Mouse (Mus musculus) bone marrow, adult 2 months (tissue): Measurements from ENCODE around the gene Capn12. TPM values are rescaled to one million over a fixed set of nuclear protein-coding genes. Genes with fewer than 3 reads are reported as not detected.

Source experiments
- H3K27ac ChIP-seq: fragments of 200-500 bp; 2 replicates; pipeline ENCODE4 v1.5.1; 2012; ENCODE audit warnings: low read depth, mild to moderate bottlenecking, control low read depth, inconsistent platforms, low read length; ENCODE audit not compliant: control insufficient read depth, poor library complexity, insufficient read depth
- H3K4me1 ChIP-seq: fragments of 200-500 bp; 2 replicates; pipeline ENCODE4 v1.6.1; 2011; ENCODE audit warnings: low read length; ENCODE audit not compliant: control insufficient read depth, insufficient read depth
- H3K4me3 ChIP-seq: fragments of 200-500 bp; replicated peaks from 2 replicates; pipeline ENCODE3; 2011; ENCODE audit warnings: mild to moderate bottlenecking, low read depth, low read length, control low read depth; ENCODE audit not compliant: control insufficient read depth
- CTCF ChIP-seq: fragments of 200-500 bp; IDR thresholded peaks from 2 replicates; pipeline ENCODE4 v1.5.1; 2011; ENCODE audit warnings: low read length, control low read depth; ENCODE audit not compliant: control insufficient read depth, insufficient read depth
- POLR2A ChIP-seq: fragments of 200-500 bp; IDR thresholded peaks from 2 replicates; pipeline ENCODE4 v1.6.1; 2011; ENCODE audit warnings: low read depth, mild to moderate bottlenecking, control low read depth, low read length, borderline replicate concordance; ENCODE audit not compliant: control insufficient read depth
- WGBS: fragments of 180-500 bp; shearing (Covaris S2); methylation state at CpG from one replicate; pipeline ENCODE4 v1.1.7; 2018; 5-methylcytosine and 5-hydroxymethylcytosine counted together
- polyA plus RNA-seq: library from polyadenylated mRNA; stranded (reverse); fragments of >200 nt; gene quantifications from 2 replicates; pipeline ENCODE4 v1.2.4, GENCODE M21; 2011; ENCODE audit warnings: low replicate concordance; ENCODE audit not compliant: missing spikeins, insufficient read depth, insufficient read length

Gene Capn12
- polyA plus RNA-seq, 1 experiment = not detected

- Histone ChIP-seq H3K27ac (no peak overlapping the region), H3K4me1 (no peaks in the 10 kb centered on the region), H3K4me3 (no peak overlapping the region)
- TF ChIP-seq CTCF = no peak
- TF ChIP-seq POLR2A = no peak
- WGBS = 37% methylated on average over 14 of the region's 14 CpGs
Measured at GRCm38 (mm10) chr7:28886486-28886885, 5.3 kb downstream of the Capn12 start.

- 11% methylated on average over 27 of the region's 27 CpGs for WGBS
- Histone ChIP-seq H3K4me1 (no peaks in the 10 kb centered on the region), H3K4me3 (no peak overlapping the region), H3K27ac (no peak overlapping the region)
- no peak for TF ChIP-seq CTCF
- no peak for TF ChIP-seq POLR2A
Measured at GRCm38 (mm10) chr7:28888701-28889161, 7.5 kb downstream of the Capn12 start.

DNA sequence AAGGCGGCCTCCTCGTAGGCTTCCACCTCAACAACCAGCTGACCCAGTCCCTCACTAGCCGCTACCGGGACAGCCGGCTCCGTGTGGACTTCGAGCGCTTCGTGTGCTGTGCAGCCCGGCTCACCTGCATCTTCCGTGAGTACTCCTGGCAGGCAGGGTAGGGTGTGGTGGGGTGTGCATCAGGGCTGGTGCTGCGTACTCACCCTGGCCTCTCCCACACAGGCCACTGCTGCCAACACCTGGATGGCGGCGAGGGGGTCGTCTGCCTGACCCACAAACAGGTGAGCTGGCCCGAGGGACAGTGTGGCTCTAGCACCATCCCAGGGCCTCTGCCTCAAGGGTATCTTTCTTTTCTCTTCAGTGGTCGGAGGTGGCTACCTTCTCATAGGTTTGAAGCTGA is 11.4 kb downstream of the Capn12 start:
- TF ChIP-seq POLR2A (no peak), CTCF (no peak)
- no peaks in the 10 kb centered on the region for H3K4me1 ChIP-seq
- WGBS = 95% methylated on average over 17 of the region's 17 CpGs
- no peak overlapping the region for H3K4me3 ChIP-seq
- H3K27ac ChIP-seq = no peak overlapping the region

DNA sequence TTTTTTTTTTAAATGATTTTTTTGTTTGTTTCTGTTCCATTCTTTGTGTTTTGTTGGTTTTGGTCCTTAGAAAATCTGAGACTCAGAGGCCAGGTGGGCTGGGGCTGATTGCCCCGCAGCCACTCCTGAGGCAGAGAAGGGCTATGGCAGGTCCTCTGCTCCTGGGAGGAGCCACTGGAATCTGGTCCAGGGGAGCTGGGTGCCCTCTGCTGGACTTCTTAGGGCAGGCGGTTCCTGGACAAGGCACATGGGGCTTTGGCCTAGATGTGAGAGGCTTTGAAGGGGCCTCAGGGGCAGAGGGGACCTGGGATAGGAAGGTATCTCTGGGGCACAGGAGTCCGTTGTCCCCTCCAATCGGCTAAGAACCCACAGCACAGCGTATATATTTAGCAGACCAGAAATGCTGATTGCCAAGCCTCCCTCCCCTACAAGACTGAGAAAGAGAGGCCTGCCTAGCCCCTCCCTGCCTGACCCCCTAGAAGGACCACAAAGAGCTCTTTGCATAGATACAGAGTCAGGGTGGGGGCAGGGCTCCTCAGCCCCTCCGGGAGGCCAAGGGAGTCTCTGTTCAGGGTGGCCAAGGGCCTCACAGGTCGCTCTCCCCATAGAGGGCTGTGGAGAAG is 12.5 kb downstream of the Capn12 start:
- Histone ChIP-seq H3K4me3 (no peak overlapping the region), H3K4me1 (no peaks in the 10 kb centered on the region), H3K27ac (no peak overlapping the region)
- 72% methylated on average over 7 of the region's 7 CpGs for WGBS
- TF ChIP-seq POLR2A (no peak), CTCF (peak; percentile 45; the same call in 1 of the 2 replicates)

- no peak overlapping the region for H3K27ac ChIP-seq
- no peak overlapping the region for H3K4me3 ChIP-seq
- no peaks in the 10 kb centered on the region for H3K4me1 ChIP-seq
- TF ChIP-seq CTCF (no peak), POLR2A (no peak)
- WGBS = 77% methylated on average over 5 of the region's 5 CpGs
Measured at GRCm38 (mm10) chr7:28894942-28895341, 13.7 kb downstream of the Capn12 start.

DNA sequence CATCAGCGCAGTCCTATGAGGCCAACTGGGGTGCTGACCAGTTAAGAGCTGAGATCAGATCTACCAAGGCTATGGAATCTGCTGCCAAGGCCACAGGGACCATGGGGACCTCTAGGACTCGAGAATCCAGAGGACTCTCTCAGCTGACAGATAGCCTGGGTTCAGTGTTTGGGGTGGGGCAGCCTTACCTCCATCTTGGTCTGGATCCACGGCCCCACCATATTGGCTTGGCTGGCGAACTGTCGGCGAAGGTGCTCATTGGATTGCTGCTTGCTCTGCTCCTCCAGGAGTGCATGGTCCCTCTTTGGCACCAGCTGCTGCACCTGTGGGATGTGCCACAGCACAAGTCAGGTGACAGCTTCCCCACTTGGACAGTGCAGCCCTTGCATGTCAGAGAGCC is 16.4 kb downstream of the Capn12 start:
- H3K27ac ChIP-seq = no peak overlapping the region
- H3K4me3 ChIP-seq = no peak overlapping the region
- 93% methylated on average over 6 of the region's 6 CpGs for WGBS
- no peak for TF ChIP-seq CTCF
- no peak for TF ChIP-seq POLR2A
- H3K4me1 ChIP-seq = no peaks in the 10 kb centered on the region

DNA sequence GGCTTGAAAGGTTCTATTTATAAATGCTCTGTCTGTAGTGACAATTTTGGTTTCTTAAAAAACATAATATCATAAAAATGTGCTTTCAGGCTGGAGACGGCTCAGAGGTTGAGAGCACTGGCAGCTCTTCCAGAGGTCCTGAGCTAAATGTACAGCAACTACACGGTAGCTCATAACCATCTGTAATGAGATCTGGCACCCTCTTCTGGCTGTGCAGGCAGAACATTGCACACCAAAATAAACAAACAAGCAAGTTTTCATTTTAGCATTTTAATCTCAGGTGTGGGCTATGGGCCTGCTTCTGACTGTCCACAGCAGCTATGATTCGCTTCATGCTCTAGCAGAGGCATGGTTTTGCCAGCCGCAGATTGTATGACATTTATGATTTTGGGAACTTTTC is 18.8 kb downstream of the Capn12 start:
- no peaks in the 10 kb centered on the region for H3K4me1 ChIP-seq
- TF ChIP-seq CTCF (no peak), POLR2A (no peak)
- H3K27ac ChIP-seq = no peak overlapping the region
- 88% methylated on average over 4 of the region's 4 CpGs for WGBS
- no peak overlapping the region for H3K4me3 ChIP-seq

GRCm38 (mm10) chr7:28901311-28902125 is 20.3 kb downstream of the Capn12 start:
- Histone ChIP-seq H3K27ac (no peak overlapping the region), H3K4me3 (no peak overlapping the region), H3K4me1 (no peaks in the 10 kb centered on the region)
- TF ChIP-seq POLR2A (no peak), CTCF (no peak)
- WGBS = 94% methylated on average over 13 of the region's 13 CpGs
